Mouse (Mus musculus) kidney, adult 9 months (tissue): ENCODE measurements around the gene Iqgap3.

Experiments
- DNase-seq: peaks from one replicate; pipeline ENCODE4 v3.0.0; 2022

Gene Iqgap3

DNA sequence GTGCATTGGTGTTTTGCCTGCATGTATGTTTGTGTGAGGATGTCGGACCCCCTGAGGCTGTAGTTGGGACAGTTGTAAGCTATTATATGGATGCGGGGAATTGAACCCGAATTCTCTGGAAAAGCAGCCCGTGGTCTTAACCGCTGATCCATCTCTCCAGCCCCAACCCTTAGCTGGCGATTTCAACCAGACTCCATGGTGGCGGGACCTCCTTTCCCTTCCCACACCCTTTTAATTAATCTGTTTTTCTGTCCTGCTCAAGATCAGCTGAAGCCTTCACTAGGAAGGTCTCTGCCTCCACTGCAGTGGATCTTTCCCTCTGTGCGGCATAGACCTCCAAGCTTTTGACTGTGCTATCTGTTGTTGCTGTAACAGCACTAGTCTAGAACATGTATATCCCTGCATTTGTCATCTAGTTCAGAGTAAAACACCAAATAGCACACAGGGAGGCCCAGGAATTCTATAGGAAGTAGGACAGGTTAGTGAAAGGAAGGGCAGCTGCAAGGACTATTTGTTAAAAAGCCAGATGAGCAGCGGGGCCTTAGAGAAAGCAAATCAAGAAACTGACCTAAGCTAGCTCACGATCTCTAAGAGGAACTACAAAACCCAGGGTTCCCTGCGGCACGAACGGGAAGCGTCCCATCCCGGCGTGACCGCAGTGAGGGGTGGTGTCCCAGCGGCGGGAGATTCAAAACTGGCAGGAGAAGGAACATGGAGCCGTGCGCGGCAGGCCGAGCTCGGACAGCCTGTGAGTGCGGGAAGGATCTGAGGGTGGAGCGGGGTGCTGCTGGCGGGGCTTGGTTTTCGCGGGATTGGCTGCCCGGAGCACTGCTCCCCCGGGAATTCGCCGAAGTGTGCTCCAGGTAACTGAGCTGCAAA is at the start of gene Iqgap3:
TSS of gene Iqgap3 (plus strand) at position 627 of the 879 bp plus-strand sequence.
- peak; percentile 90 for DNase-seq

DNA sequence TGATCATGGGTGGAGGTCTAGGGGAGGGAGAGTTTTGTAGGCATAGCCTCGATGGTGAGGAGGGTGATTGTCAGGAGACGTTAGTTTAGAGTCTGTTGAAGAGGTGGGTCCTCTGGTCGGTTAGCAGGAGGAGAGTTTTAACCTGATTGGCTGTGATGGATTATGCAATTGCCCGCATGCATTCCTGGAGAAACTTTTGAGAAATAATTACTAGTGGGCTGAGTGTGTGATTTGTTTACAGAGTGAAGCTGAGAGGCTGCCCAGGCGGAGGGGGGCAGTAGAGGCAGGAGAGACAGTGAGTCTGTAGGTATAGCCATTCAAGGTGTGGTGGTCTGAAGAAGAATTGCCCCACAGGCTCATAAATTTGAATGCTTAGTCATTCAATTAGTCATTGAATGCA is 48.3 kb upstream of the Iqgap3 start:
- no peak for DNase-seq

DNA sequence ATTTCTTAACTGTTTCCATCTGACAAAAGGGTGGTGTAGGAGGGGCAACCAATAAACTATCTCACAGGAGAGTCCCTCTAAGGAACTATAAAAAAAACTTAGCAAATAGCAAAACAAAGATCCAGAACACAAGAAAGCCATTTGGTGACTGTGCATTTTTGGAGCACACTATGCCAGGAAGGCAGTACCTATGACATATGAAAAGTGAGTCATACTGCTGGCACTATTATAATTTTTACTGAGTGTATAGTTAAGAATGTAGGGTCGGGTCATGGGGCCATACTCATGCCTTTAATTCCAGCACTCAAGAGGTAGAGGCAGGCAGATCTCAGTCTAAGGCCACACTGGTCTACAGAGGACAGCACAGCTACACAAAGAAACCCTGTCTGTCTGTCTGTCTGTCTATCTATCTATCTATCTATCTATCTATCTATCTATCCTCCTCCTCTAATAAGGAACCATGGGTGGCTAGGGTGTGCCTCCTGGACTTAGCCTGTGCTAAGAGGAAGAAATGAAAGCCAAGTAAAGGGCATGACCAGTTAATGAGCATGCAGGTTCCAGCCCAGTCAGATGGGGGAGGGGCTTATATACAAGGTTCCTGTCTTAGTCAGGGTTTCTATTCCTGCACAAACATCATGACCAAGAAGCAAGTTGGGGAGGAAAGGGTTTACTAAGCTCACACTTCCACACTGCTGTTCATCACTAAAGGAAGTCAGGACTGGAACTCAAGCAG is 46.0 kb upstream of the Iqgap3 start:
- no peak for DNase-seq

DNA sequence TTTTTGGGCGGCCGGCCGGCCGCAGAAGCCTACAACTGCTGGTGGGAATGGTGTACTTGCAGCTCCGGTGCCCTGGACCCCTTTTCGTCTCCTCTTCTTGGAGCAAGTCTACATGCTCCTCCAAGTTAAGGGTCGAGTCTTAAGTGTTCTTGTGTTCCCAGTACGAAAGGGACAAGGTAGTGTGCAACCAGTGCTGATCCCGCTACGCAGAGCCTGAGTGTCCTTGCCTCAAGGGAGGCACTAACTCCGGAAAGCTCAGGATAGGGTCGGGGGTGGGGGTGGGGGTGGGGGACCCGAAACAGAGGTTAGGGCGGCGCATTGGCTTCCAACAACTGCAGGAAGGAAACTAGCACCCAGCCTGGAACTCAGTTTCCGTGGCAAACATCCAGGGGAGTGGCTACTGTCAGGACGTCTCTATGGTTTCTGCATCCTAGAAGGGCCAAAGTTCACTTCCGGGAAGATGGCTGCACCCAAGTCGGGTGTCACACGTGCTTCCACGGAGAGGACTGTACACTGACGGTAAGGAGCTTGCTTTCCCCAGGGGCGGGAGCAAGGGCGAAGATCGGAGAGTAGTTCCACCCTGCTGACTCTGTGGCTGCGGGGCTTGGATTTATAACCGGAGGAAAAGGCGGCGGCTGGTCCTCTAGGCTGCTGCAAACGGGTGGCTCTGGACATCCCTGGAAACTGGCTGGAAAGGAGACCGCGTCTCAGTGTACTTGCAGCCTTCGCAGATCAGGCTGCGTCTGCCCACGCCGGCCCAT is 38.9 kb upstream of the Iqgap3 start, which contains the start of gene Gpatch4:
TSS of gene Gpatch4 (plus strand) at position 448 of the 761 bp plus-strand sequence.
- peak; percentile 97 for DNase-seq

DNA sequence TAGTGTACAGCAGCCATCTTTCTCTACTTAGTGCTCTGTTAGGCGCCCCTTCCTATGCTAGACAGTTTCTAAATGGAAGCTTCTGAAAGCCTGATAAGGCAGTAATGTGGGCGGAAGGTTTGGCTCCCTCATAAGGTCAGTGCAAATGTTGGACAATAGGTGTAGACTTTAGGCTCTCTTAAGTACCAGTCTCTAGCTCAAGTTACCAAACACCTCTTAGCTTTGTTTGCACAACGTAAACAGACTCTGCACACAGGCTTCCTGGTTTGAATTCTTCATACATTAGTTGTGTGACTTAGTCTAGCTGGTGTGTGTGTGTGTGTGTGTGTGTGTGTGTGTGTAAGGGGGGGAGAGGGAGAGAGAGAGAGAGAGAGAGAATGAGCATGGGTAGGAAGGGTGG is 32.2 kb upstream of the Iqgap3 start:
- no peak for DNase-seq

DNA sequence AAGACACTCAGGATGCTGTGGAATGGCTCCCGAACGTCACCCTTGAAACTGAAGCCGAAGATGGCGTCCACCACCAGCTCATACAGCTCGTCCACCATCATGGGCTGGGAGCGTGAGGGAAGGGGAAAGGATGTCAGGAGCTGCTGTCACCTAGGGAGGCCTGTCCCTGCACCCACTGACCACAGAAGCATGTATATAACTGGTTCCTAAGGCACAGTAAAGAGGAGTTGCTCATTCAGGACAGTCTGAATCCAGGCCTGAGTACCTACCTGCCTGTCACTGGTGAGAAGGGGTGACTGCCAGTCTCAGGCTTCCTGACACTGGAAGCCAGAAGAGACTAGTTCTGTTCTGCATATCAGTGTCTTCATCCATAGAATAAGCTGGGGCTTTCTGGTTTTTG is 24.7 kb upstream of the Iqgap3 start:
- no peak for DNase-seq

DNA sequence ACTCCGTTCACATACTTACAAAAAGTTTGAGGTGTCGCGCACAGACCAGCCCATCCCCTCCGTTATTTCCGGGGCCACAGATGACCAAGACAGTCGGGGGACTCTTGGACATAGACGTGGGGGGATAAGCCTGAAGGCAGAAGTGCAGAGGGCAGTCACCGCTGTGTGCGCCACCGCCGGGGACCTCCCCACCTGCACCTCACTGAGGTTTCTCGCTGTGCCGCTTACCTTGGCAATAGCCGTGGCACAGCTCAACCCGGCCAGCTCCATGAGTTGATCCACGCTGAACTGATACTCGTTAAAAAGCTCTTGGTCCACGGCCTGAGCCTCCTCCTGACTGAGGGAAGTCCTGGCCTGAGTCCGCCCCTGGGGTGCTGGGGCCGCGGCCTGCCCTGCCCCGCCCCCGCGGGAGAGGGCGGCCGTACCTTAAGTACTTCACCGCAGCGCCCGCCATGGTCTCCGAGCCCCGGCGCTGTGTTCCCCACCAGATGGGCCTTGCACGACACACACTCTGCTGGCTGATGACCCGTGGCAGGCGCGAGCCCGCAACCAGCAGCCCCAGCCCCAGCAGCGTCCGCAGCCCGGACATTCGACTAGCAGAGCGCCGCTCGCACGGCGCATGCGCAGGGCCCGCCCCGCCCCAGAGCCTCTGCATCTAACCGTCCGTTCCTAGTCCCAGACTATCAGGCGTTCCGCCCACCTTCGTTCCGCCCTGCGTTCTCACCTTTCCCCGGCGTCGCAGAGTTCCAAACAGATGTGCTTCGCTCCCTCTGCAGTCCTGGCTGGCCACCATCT is 23.7 kb upstream of the Iqgap3 start, which contains the start of gene Naxe:
TSS of gene Naxe (minus strand) at position 594 of the 795 bp plus-strand sequence.
- peak; percentile 88 for DNase-seq

DNA sequence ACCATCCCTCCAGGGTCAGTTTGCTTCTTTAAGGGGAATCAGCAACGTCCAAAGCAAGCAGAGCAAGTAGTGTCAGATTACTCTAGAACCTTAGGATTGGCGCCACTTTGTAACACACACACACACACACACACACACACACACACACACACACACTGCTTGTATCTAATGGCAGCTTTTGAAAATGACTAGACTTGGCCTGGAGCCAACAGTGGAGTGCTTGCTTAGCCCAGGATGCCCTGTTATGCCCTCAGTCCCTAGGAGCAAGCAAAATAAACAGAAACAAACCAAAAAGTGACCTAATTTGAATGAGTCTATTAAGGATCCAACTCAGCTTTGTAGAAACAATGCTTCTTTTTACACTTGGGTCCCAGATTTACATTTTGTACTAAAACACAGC is 13.4 kb upstream of the Iqgap3 start:
- no peak for DNase-seq

DNA sequence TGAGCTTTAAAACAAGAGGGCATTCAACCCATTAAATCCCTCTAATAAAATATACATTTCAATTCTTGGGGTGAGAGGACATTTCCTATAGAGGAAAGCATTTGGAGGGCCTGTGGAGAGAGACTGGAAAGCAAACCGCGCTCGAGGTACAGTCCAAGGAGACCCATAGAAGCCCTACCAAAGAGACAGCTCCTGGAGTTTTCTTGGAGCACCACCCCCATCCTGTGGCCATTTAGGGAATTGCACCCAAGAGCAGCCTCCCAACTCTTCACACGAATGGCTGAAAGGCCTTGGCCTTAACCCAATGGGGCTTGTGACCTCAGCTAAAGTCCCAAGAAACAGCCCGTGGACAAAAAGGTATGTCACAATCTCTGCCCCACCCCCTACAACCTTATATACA is 10.0 kb upstream of the Iqgap3 start:
- DNase-seq = peak; percentile 92

DNA sequence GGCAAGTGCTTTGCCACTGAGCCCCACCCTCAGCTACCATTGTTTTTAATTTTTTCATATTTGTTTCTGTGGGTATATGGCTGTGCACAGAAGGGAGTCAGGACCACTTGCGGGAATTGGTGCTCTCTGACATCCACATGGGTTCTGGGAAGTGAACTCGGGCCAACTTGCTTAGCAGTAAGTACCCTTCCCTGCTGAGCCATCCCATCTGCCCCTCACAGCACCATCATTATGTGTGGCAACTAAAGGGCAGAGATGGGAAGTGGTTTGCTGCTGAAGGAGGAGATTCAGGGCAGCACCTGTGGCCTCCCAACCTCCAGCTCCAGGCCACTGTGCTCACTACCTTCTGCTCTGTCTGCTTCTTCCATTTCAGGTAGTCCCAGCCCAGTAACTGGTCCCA is 8.1 kb upstream of the Iqgap3 start:
- DNase-seq = no peak

DNA sequence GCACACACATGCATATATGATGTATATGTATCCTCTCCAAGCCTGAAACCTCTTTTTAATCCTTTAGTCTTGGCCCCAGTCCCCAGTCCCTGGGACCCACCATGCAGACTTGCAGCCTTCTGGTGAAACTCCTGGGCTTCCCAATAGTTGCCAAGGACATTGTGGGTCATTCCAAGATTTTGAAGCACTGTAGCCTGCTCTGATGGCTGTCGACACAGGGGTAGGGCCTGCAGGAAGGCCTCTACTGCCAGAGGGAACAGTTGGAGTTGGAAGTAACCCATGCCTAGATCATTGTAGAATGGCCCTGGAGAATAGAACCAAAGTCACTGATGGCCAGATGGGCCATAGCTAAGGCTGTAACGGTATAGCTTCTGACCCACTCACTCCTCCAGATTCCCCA is 7.4 kb upstream of the Iqgap3 start:
- no peak for DNase-seq

DNA sequence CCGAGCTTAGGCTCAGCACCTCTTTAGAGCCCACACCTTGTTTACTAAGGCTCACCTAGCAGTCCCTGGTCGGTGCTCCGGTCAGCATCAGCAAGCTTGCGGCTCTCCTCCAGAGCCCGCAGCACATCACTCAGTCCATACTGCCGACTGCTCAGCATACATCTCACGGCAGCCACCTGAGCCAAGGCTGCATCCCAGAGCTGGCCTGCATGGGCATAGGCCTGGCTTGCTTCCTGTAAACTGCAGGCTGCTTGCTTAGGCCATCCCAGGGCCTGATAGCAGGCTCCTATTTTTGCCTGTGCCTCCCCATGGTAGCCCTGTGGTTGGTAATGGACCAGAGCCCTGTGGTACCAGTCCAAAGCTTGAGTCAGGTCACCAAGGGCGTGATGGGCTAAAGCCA is 7.0 kb upstream of the Iqgap3 start:
- no peak for DNase-seq

DNA sequence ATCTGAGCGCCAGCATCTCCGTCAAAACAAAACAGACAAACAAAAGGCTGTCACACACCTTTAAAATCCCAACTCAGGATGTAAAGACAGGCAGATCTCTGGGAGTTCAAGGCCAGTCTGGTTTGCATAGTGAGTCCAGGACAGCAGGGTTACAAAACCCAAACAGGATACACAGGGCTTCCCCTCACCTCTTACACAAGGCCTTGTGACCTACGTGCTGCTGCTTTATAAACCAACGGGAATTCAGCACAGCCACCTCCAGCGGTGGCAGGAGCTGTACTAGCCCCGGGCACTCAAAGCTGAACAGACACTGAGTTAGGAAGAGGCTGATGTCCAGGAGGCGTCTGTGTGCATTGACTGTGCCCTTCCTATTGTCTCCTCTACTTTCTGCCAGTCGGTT is 4.3 kb upstream of the Iqgap3 start:
- no peak for DNase-seq

DNA sequence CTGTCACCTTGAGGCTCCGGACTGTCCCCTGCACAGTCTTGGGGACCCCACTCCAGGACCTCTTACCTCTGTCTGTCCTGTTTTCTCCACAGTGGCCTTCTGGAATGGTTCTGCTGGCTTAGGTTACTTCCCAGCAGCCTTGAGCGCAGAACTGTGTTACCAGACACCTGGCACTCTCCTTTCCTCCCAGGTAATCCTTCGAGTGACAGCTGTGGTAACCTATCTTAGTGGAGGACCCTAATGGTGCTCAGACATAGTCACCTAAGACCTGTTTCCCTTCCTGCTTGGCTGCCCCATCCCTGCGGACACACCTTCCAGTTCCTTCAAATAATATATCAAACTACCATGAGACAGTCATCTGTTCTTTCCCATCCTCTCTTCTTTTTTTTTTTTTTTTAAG is 3.6 kb upstream of the Iqgap3 start, which contains the start of gene Ttc24:
TSS of gene Ttc24 (minus strand) at position 101 of the 400 bp plus-strand sequence.
- no peak for DNase-seq

DNA sequence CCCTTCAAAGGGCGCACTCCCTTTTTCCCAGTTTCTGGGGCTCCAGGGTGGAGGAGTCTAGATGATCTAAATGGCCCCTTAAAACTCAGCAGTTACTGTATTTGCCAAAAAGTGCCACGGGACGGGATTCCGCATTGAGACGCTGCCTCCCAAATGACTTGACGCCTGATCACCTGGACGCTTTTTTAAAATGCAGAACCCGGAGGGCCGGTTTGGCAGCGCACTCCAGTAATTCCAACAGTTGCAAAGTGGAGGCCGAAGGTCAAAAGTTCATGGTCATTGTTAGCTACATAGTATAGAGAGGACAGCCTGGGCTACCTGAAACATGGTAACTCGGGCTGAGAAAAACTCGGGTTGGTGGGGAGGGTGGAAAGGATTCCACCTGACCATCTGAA is 450 bp downstream of the Iqgap3 start:
- DNase-seq = no peak

DNA sequence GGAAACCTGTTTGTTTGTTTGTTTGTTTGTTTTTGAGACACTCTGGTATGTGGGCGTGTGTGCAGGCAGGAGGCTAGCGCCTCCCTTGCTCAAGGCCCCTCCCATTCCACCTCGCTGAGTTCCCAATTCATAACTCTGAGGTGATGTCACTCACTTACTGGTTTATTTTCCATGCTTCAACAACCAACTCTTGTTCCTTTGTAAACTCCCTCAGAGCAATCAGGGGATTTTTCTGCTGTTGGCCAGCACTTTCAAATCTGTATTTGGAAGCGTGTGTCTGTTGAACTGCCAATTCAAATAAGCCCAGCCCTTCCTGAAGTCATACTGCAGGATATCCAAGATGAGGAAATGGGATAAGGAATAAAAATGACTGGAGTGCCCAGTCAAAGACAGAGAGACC is 892 bp downstream of the Iqgap3 start:
- DNase-seq = no peak

DNA sequence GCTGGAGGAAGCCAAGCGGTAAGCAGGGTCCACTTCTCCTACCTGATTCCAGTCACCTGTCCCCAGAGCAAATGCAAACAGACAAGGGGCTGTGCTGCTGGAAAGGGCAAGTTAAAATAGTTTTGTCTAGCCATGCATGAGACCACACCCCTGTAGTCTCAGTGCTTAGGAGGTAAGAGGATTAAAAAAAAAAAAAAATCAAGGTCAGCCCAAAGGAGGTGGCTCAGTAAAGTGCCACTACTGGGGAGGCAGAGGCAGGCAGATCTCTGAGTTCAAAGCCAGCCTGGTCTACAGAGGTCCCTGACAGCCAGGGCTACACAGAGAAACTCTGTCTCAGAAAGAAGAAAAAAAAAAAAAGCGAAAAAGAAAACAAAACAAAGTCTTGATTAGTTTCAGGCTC is 2.2 kb downstream of the Iqgap3 start:
- DNase-seq = no peak

DNA sequence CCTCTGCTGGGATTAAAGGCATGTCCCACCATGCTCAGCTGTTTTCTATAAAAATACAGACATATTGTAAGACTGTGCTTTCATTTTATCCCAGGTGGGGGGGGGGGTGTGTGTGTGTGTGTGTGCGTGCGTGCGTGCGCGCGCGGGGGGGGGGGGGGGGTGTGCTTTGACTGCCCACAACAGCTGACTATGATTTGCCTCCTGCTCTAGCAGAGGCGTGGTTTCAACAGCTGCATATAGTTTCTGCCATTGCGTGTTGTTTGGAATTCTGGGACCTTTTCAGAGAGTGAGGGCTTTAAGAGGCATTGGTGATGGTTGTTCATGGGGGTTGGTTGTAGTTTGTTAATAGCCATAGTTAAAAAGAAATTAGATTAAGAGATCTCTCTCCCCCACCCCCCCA is 3.7 kb downstream of the Iqgap3 start:
- DNase-seq = no peak

DNA sequence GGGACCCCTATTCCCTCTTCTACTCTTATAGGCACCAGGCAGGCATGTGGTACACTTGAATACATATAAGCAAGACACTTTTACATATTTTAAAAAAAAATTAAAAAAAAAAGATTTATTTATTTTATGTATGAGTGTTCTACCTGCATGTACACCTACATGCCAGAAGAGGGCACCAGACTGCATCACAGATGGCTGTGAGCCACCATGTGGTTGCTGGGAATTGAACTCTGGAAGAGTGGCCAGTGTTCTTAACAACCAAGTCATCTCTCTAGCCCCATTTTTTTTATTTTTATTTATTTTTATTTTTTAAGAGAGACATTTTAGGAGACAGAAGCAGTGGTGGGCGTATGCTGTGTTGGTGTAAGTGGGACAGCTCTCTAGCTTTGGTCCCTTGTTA is 5.9 kb downstream of the Iqgap3 start:
- peak; percentile 47 for DNase-seq

DNA sequence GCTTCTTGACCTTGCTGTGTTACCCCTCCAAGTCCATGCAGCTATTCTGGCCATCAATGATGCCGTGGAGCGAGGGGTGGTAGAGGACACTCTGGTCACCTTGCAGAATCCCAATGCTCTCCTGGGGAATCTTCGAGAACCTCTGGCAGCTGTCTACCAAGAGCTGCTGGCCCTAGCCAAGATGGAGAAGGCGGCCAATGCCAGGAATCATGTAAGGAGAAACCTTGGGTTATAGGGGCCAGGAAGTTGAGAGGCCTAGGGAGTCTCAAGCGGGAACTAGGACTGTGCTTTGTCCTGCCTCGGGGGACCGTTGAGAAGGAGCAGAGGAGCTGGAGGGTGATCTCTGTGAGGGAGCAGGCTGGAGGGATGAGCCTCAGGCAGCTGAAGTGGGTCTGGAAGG is 8.3 kb downstream of the Iqgap3 start:
- no peak for DNase-seq

DNA sequence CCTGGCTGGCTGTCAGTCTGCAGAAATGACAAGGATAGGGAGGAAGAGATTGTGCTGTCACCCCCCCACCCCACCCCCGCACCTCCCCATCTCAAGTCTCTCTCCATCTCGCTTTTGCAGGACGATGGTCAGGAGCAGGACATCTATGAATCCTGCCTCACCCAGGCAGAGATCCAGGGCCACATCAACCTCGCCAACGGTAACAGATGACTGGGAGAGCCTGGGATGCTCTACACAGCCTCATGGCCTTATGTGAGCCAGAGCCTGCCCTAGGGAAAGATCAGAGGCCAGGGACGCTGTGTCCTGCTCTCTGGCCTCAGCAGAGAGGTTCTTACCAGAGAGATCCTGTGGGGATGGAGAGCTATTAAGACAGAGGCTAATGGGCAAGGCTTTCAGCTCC is 8.8 kb downstream of the Iqgap3 start:
- no peak for DNase-seq

DNA sequence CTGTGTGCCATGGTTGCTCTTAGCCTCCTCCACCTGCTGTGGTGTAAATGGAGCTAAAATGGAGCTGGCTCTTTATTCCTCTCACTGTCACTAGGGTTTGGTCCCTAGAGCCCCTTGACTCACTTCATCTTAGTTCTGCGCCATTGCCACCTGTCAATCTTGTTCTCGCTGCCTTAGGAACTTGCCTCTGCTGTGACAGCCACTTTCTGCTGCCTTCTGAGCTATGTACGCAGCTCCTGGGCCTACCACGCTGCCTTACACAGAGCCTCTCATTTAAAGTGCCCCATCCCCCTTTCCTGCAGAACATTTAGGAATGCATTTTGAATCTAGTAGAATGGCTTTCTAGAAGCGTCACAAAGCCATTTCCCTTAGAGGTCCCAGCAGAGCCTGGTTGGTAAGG is 12.4 kb downstream of the Iqgap3 start:
- DNase-seq = no peak
